Mouse (Mus musculus) large intestine, adult 2 months (tissue): ENCODE measurements around the gene Tmem119. TPM values are rescaled to one million over a fixed set of nuclear protein-coding genes. Genes with fewer than 3 reads are reported as not detected.
"Not testable (repeated sequence)": the region's sequence is repeated elsewhere in the genome, so short reads cannot be mapped to it uniquely, and the experiment has no call there.

Experiments
- DNase-seq: peaks from one replicate; pipeline ENCODE4 v3.0.0-alpha.2; 2012; ENCODE audit warnings: low read depth, low spot score
- WGBS: fragments of 180-500 bp; shearing (Covaris S2); methylation state at CpG from one replicate; pipeline ENCODE4 v1.1.7; 2018; 5-methylcytosine and 5-hydroxymethylcytosine counted together
- polyA plus RNA-seq: library from polyadenylated mRNA; depleted of rRNA; stranded (reverse); fragments of >200 nt; gene quantifications from 2 replicates; pipeline ENCODE4 v1.2.3, GENCODE M21; 2012

Gene Tmem119
- polyA plus RNA-seq, 1 experiment, result 14.5 TPM

GRCm38 (mm10) chr5:113791197-113792095 is 8.9 kb downstream of the Tmem119 start:
- WGBS, result 54% methylated on average over 16 of the region's 16 CpGs
- no peak for DNase-seq

- DNase-seq, result no peak
- WGBS, result 31% methylated on average over 11 of the region's 11 CpGs
These were observed 9.7 kb downstream of the Tmem119 start for GRCm38 (mm10) chr5:113790453-113791196.

- no peak for DNase-seq
- 20% methylated on average over 7 of the region's 7 CpGs for WGBS
These were observed 11.1 kb downstream of the Tmem119 start for GRCm38 (mm10) chr5:113789075-113789788.

- no peak for DNase-seq
- 49% methylated on average over 6 of the region's 6 CpGs for WGBS
These were observed 11.7 kb downstream of the Tmem119 start for GRCm38 (mm10) chr5:113788645-113789044.

GRCm38 (mm10) chr5:113786985-113787384 is 13.3 kb downstream of the Tmem119 start:
- 70% methylated on average over 5 of the region's 5 CpGs for WGBS
- DNase-seq, result no peak

- 22% methylated on average over 3 of the region's 3 CpGs for WGBS
- DNase-seq, result not testable (repeated sequence)
These were observed 16.2 kb downstream of the Tmem119 start for GRCm38 (mm10) chr5:113784104-113784503.

GRCm38 (mm10) chr5:113783581-113784001 is 16.7 kb downstream of the Tmem119 start:
- DNase-seq, result no peak
- 10% methylated on average over 12 of the region's 12 CpGs for WGBS

- DNase-seq, result no peak
- 79% methylated on average over 7 of the region's 7 CpGs for WGBS
These were observed 17.7 kb downstream of the Tmem119 start for GRCm38 (mm10) chr5:113782624-113783023.

- no peak for DNase-seq
- 69% methylated on average over 7 of the region's 7 CpGs for WGBS
These were observed 18.4 kb downstream of the Tmem119 start for GRCm38 (mm10) chr5:113781875-113782274.

GRCm38 (mm10) chr5:113781254-113781653 is 19.1 kb downstream of the Tmem119 start:
- no peak for DNase-seq
- 73% methylated on average over 7 of the region's 7 CpGs for WGBS

- 81% methylated on average over 5 of the region's 5 CpGs for WGBS
- DNase-seq, result no peak
These were observed 19.6 kb downstream of the Tmem119 start for GRCm38 (mm10) chr5:113780763-113781162.

GRCm38 (mm10) chr5:113780082-113780752 is 20.1 kb downstream of the Tmem119 start:
- 94% methylated on average over 3 of the region's 3 CpGs for WGBS
- DNase-seq, result no peak

- WGBS, result 70% methylated on average over 5 of the region's 5 CpGs
- no peak for DNase-seq
These were observed 20.7 kb downstream of the Tmem119 start for GRCm38 (mm10) chr5:113779569-113779968.

- WGBS, result 80% methylated on average over 8 of the region's 8 CpGs
- DNase-seq, result not testable (repeated sequence)
These were observed 22.6 kb downstream of the Tmem119 start for GRCm38 (mm10) chr5:113777728-113778127.

GRCm38 (mm10) chr5:113776896-113777226 is 23.5 kb downstream of the Tmem119 start:
- 86% methylated on average over 8 of the region's 8 CpGs for WGBS
- DNase-seq, result no peak

- 75% methylated on average over 15 of the region's 15 CpGs for WGBS
- DNase-seq, result no peak
These were observed 24.0 kb downstream of the Tmem119 start for GRCm38 (mm10) chr5:113776128-113776895.

GRCm38 (mm10) chr5:113775585-113775984 is 24.7 kb downstream of the Tmem119 start:
- DNase-seq, result no peak
- WGBS, result 84% methylated on average over 10 of the region's 10 CpGs

- DNase-seq, result peak; percentile 47
- WGBS, result under 1% methylated on average over 7 of the region's 7 CpGs
These were observed 26.7 kb downstream of the Tmem119 start for GRCm38 (mm10) chr5:113773664-113774063.
